Mouse (Mus musculus) limb, embryonic 13.5 days (tissue): Measurements from ENCODE around the gene Dppa4. TPM values are rescaled to one million over a fixed set of nuclear protein-coding genes. Genes with fewer than 3 reads are reported as not detected.

Experiments used
- ATAC-seq: fragments of 200-750 bp; cut with Nextera tagmentation; 2 replicates; pipeline ENCODE4 v1.8.0; 2017; ENCODE audit warnings: low read depth, moderate number of reproducible peaks, moderate TSS enrichment; ENCODE audit not compliant: low FRiP score
- H3K27ac ChIP-seq: fragments of 300-500 bp; sonication (generic); 2 replicates; pipeline ENCODE4 v1.5.1; 2015; ENCODE audit warnings: inconsistent platforms, mild to moderate bottlenecking, moderate library complexity
- H3K27me3 ChIP-seq: fragments of 300-500 bp; sonication (generic); 2 replicates; pipeline ENCODE4 v1.6.1; 2015; ENCODE audit warnings: mild to moderate bottlenecking, inconsistent platforms
- H3K36me3 ChIP-seq: fragments of 300-500 bp; sonication (generic); 2 replicates; pipeline ENCODE4 v1.6.1; 2015; ENCODE audit warnings: inconsistent platforms, mild to moderate bottlenecking, moderate library complexity
- H3K4me1 ChIP-seq: fragments of 300-500 bp; sonication (generic); 2 replicates; pipeline ENCODE4 v1.6.1; 2015; ENCODE audit warnings: inconsistent platforms
- H3K4me2 ChIP-seq: fragments of 300-500 bp; sonication (generic); replicated peaks from 2 replicates; pipeline ENCODE4 v1.6.1; 2015; ENCODE audit warnings: inconsistent platforms, mild to moderate bottlenecking, moderate library complexity
- H3K4me3 ChIP-seq: fragments of 300-500 bp; sonication (generic); 2 replicates; pipeline ENCODE4 v1.5.1; 2015; ENCODE audit warnings: moderate library complexity, mild to moderate bottlenecking, inconsistent platforms
- H3K9ac ChIP-seq: fragments of 300-500 bp; sonication (generic); 2 replicates; pipeline ENCODE4 v1.6.1; 2015; ENCODE audit warnings: mild to moderate bottlenecking, inconsistent platforms
- H3K9me3 ChIP-seq: fragments of 300-500 bp; sonication (generic); 2 replicates; pipeline ENCODE4 v1.6.1; 2016; ENCODE audit warnings: inconsistent platforms
- WGBS: fragments of 180-500 bp; shearing (Covaris S2); methylation state at CpG from one replicate; pipeline ENCODE4 v1.1.7; 2015; 5-methylcytosine and 5-hydroxymethylcytosine counted together
- polyA plus RNA-seq: library from polyadenylated mRNA; unstranded; fragments of >200 nt; fragmentation: Nextera tagmentation; extraction: Ambion mirVana; gene quantifications from 2 replicates; pipeline ENCODE4 v1.2.1, GENCODE M21; 2015

The Dppa4 gene
- polyA plus RNA-seq, 1 experiment from 2014 or later: not detected

- no peak overlapping the region for H3K27ac ChIP-seq
- no peak for ATAC-seq
- WGBS: 57% methylated on average over 3 of the region's 3 CpGs
- H3K9ac ChIP-seq: no peak overlapping the region
- H3K4me3 ChIP-seq: no peak overlapping the region
- no peaks in the 10 kb centered on the region for H3K27me3 ChIP-seq
- no peaks in the 10 kb centered on the region for H3K4me1 ChIP-seq
- H3K9me3 ChIP-seq: no peaks in the 10 kb centered on the region
- H3K4me2 ChIP-seq: no peak overlapping the region
- no peaks in the 10 kb centered on the region for H3K36me3 ChIP-seq
Measured at GRCm38 (mm10) chr16:48331822-48332221, 48.3 kb downstream of the Dppa4 start.

- no peaks in the 10 kb centered on the region for H3K9me3 ChIP-seq
- H3K9ac ChIP-seq: no peak overlapping the region
- H3K27me3 ChIP-seq: no peaks in the 10 kb centered on the region
- no peaks in the 10 kb centered on the region for H3K4me1 ChIP-seq
- no peaks in the 10 kb centered on the region for H3K36me3 ChIP-seq
- H3K27ac ChIP-seq: no peak overlapping the region
- no peak for ATAC-seq
- no peak overlapping the region for H3K4me2 ChIP-seq
- WGBS: 64% methylated on average over 4 of the region's 4 CpGs
- no peak overlapping the region for H3K4me3 ChIP-seq
Measured at GRCm38 (mm10) chr16:48335326-48335725, 51.8 kb downstream of the Dppa4 start.

Other genes starting within 250 kb of the Dppa4 start
- gene Dppa2, start 20.2 kb downstream of the Dppa4 start, polyA plus RNA-seq: not detected in 2 replicates
- gene Gm5485, start 128.7 kb downstream of the Dppa4 start, polyA plus RNA-seq: not detected in 2 replicates
- gene Morc1, start 147.5 kb downstream of the Dppa4 start, polyA plus RNA-seq: 0.10 TPM in 1 of 2 replicates, not detected in the other